Mouse (Mus musculus) cortical plate, adult 2 months (tissue): Measurements from ENCODE around the gene Gipr.

ENCODE experiments used
- CTCF ChIP-seq: fragments of 200-500 bp; IDR thresholded peaks from 2 replicates; pipeline ENCODE4 v1.5.1; 2011; ENCODE audit warnings: mild to moderate bottlenecking, control low read depth, low read length; ENCODE audit not compliant: insufficient read depth; ENCODE audit errors: extremely low read depth
- POLR2A ChIP-seq: fragments of 200-500 bp; IDR thresholded peaks from 2 replicates; pipeline ENCODE4 v1.6.1; 2011; ENCODE audit warnings: mild to moderate bottlenecking, low read length, control low read depth; ENCODE audit not compliant: insufficient read depth; ENCODE audit errors: extremely low read depth

GRCm38 (mm10) chr7:19164189-19164588 is 1.7 kb downstream of the Gipr start:
- TF ChIP-seq POLR2A (no peak), CTCF (no peak)
